Mouse (Mus musculus): ENCODE results near the gene Olfr593. TPM values are rescaled to one million over a fixed set of nuclear protein-coding genes. Genes with fewer than 3 reads are reported as not detected.
"Not testable (repeated sequence)": the region's sequence is repeated elsewhere in the genome, so short reads cannot be mapped to it uniquely, and the experiment has no call there.

Gene Olfr593
- not detected in 2 replicates for polyA plus RNA-seq (2015; fragmentation: Nextera tagmentation; extraction: Ambion mirVana)

DNA sequence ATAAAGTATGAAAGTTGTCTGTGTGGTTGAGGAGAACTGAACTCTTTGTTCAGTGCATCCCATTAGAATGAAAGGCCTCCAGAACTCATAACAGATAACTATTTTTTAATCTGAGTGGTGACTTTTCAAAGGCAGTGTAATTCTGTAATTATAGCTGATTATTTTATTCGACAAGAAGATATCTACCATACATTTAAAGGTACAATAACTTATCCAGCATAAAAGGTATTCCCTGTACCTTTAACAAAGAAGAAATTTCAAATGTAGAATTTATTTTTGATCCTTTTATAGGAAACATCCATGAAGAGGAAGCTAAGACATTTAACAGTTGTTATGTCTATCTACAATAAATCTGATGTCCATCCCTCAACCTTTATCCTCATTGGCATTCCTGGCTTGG lies at the start of gene Olfr593:
Gene Olfr593 (plus strand): TSS at position 301 of the 400 bp plus-strand sequence.
- no peak for ATAC-seq (ENCODE audit: insufficient number of reproducible peaks, insufficient read depth, low FRiP score, low TSS enrichment, low read depth)
- no peak within 1 kb of the TSS for H3K4me3 ChIP-seq

DNA sequence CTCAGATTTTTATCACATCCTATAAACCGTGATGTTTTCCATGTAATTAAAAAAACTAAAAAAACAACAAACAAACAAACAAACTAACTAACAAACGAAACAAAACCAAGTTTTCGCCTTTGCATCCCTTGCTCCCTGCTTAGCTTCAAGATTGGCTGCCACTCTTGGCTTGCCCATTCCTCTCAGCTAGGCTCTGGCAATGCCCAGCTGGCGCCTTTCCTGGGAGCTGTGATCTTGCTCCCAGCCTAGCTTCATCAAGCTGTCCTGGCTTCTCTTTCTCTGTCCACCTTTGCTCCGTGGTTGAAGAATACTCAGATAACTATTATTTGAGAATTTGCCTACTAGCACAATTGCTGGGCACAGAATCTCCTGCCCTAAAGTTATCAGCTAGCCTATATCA lies 42.0 kb upstream of the Olfr593 start:
- H3K4me1 ChIP-seq, result no peaks in the 10 kb centered on the region
- H3K9ac ChIP-seq, result no peak overlapping the region
- no peak overlapping the region for H3K27ac ChIP-seq
- no peaks in the 10 kb centered on the region for H3K36me3 ChIP-seq
- no peaks in the 10 kb centered on the region for H3K27me3 ChIP-seq
- ATAC-seq (ENCODE audit: insufficient number of reproducible peaks, insufficient read depth, low FRiP score, low TSS enrichment, low read depth), result no peak
- H3K4me2 ChIP-seq, result no peak overlapping the region
- WGBS, result 83% methylated on average over 5 of the region's 5 CpGs
- no peak overlapping the region for H3K4me3 ChIP-seq
- H3K9me3 ChIP-seq, result 0 out of 2 replicates have a peak, but pooled peaks cover 4% of the 10 kb centered on the region

More for the DNA sequence above, at the start of gene Olfr593:
- WGBS, result 65% methylated on average over 1 of the region's 1 CpGs
- H3K9ac ChIP-seq, result no peak within 1 kb of the TSS
- no peaks in the 10 kb centered on the region for H3K9me3 ChIP-seq
- no peaks in the 10 kb centered on the region for H3K27me3 ChIP-seq
- no peaks in the 10 kb centered on the region for H3K4me1 ChIP-seq
- H3K4me2 ChIP-seq, result no peak within 1 kb of the TSS
- H3K27ac ChIP-seq, result no peak within 1 kb of the TSS
- no peaks in the 10 kb centered on the region for H3K36me3 ChIP-seq

DNA sequence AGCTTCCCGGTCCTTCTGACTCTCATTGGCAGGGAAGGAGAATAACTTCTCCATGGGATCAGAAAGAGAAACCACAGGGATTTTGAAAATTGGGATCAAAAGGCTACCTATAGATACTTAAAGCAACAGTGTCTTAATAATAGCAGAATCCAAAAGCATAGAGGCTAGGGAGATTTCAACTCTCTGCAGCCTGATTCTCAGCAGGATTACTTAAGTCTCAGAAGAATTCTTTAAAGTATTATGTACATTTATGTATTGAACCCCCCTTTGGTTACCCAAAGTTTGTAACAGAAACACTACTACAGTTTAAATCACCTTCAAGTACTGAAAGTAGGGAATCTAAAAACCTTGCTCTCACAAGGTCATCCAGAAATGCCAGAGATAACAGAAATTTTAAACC lies 33.4 kb upstream of the Olfr593 start, which contains the start of gene Olfr591:
Gene Olfr591 (minus strand): TSS at position 101 of the 400 bp plus-strand sequence.
- Histone ChIP-seq H3K4me1 (no peaks in the 10 kb centered on the region), H3K4me3 (no peak within 1 kb of the TSS), H3K27ac (no peak within 1 kb of the TSS), H3K36me3 (no peaks in the 10 kb centered on the region), H3K27me3 (no peaks in the 10 kb centered on the region), H3K9ac (no peak within 1 kb of the TSS), H3K4me2 (no peak within 1 kb of the TSS), H3K9me3 (no peaks in the 10 kb centered on the region)
- ATAC-seq (ENCODE audit: insufficient number of reproducible peaks, insufficient read depth, low FRiP score, low TSS enrichment, low read depth), result no peak
- WGBS, result 69% methylated on average over 1 of the region's 1 CpGs

DNA sequence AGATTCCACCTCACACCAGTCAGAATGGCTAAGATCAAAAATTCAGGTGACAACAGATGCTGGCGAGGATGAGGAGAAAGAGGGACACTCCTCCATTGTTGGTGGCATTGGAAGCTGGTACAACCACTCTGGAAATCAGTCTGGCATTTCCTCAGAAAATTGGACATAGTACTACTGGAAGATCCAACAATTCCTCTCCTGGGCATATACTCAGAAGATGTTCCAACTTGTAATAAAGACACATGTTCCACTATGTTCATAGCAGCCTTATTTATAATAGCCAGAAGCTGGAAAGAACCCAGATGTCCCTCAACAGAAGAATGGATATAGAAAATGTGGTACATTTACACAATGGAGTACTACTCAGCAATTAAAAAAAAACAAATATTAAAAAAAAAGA lies 27.2 kb upstream of the Olfr593 start, which contains the start of gene Olfr592:
Gene Olfr592 (plus strand): TSS at position 301 of the 400 bp plus-strand sequence.
- H3K9ac ChIP-seq; ATAC-seq (ENCODE audit: insufficient number of reproducible peaks, insufficient read depth, low FRiP score, low TSS enrichment, low read depth): not testable (repeated sequence)
- 74% methylated on average over 1 of the region's 1 CpGs for WGBS

DNA sequence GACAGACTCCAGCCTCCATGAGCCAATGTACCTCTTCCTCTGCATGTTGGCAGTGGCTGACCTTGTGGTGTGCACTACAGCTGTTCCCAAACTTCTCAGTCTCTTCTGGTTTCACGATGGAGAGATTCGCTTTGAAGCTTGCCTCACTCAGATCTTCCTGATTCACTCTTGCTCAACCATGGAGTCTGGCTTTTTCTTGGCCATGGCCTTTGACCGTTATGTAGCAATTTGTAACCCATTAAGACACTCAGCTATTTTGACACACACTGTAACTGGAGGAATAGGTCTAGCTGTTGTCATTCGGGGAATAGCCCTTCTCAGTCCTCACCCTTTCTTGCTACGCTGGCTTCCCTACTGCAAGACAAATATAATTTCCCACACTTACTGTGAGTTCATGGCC lies 388 bp downstream of the Olfr593 start:
- H3K27ac ChIP-seq; H3K27me3 ChIP-seq; H3K4me3 ChIP-seq; H3K4me1 ChIP-seq; H3K9me3 ChIP-seq; ATAC-seq (ENCODE audit: insufficient number of reproducible peaks, insufficient read depth, low FRiP score, low TSS enrichment, low read depth); H3K36me3 ChIP-seq; H3K4me2 ChIP-seq; H3K9ac ChIP-seq: not testable (repeated sequence)
- 81% methylated on average over 5 of the region's 5 CpGs for WGBS

More for the DNA sequence above, 27.2 kb upstream of the Olfr593 start, which contains the start of gene Olfr592:
- not testable (repeated sequence) for H3K27ac ChIP-seq, H3K9me3 ChIP-seq, H3K4me1 ChIP-seq, H3K36me3 ChIP-seq, H3K4me2 ChIP-seq, H3K27me3 ChIP-seq, H3K4me3 ChIP-seq

DNA sequence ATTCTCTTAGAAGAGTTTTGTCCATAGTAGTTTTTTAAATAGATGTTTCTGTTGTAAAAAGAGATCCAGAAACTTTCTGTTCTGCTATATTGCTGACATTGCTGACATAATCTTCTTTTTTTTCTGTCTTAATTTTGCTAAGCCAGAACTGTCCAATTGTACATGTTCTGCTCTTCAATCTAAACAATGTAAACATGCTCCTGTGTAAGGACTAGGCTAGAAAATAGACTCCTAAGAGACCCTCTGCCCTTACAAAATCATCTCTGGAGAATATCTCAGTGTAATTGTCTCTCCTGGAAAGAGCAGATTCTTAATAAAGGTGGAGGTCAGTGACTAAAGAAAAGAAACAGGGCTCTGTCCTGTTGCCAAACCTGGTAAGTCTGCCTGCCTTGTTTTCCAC lies 5.0 kb downstream of the Olfr593 start, which contains the start of gene Olfr594:
Gene Olfr594 (plus strand): TSS at position 301 of the 400 bp plus-strand sequence.
- Histone ChIP-seq H3K36me3 (no peaks in the 10 kb centered on the region), H3K9me3 (no peaks in the 10 kb centered on the region), H3K4me1 (no peaks in the 10 kb centered on the region), H3K27ac (no peak within 1 kb of the TSS), H3K27me3 (no peaks in the 10 kb centered on the region), H3K4me2 (no peak within 1 kb of the TSS), H3K9ac (no peak within 1 kb of the TSS), H3K4me3 (no peak within 1 kb of the TSS)
- ATAC-seq (ENCODE audit: insufficient number of reproducible peaks, insufficient read depth, low FRiP score, low TSS enrichment, low read depth), result no peak

DNA sequence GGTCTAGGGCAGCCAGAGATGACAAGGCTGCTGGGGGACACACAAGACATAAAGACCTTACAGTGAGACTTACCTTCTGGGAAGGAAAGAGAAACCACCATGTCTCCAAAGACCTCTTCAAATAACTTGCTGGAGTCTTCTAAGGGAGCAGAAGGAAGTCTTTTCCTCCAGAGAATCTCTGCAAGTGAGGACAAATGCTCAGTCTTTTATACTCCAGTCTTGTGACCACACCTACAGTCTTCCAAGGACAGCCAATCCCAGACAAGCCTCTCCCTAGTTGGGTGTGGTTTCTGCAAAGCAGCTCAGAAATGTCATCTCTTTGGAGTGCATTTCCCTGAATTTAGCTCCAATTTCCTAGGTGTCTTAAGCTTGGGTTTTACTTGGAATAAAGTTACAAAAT lies 40.7 kb downstream of the Olfr593 start, which contains the start of gene Usp17ld:
Gene Usp17ld (minus strand): TSS at position 101 of the 400 bp plus-strand sequence.
- H3K27ac ChIP-seq; H3K9me3 ChIP-seq; ATAC-seq (ENCODE audit: insufficient number of reproducible peaks, insufficient read depth, low FRiP score, low TSS enrichment, low read depth); H3K4me3 ChIP-seq; H3K36me3 ChIP-seq; H3K4me2 ChIP-seq; H3K4me1 ChIP-seq; H3K27me3 ChIP-seq; H3K9ac ChIP-seq: not testable (repeated sequence)

Small RNA genes lying within 50 kb of the gene (microRNA-seq; reads per million reads assigned to microRNA genes)
- gene Gm25171, result not detected

Other genes with a start within 250 kb of the Olfr593 start
- not detected in 2 replicates for gene Olfr576, start 249.2 kb upstream of the Olfr593 start, polyA plus RNA-seq (2015; fragmentation: Nextera tagmentation; extraction: Ambion mirVana)
- not detected in 2 replicates for gene Olfr577, start 235.9 kb upstream of the Olfr593 start, polyA plus RNA-seq (2015; fragmentation: Nextera tagmentation; extraction: Ambion mirVana)
- not detected in 2 replicates for gene Olfr578, start 222.5 kb upstream of the Olfr593 start, polyA plus RNA-seq (2015; fragmentation: Nextera tagmentation; extraction: Ambion mirVana)
- gene Olfr582, start 173.8 kb upstream of the Olfr593 start, polyA plus RNA-seq (2015; fragmentation: Nextera tagmentation; extraction: Ambion mirVana), result not detected in 2 replicates
- not detected in 2 replicates for gene Olfr583, start 160.6 kb upstream of the Olfr593 start, polyA plus RNA-seq (2015; fragmentation: Nextera tagmentation; extraction: Ambion mirVana)
- not detected in 2 replicates for gene Olfr584, start 130.0 kb upstream of the Olfr593 start, polyA plus RNA-seq (2015; fragmentation: Nextera tagmentation; extraction: Ambion mirVana)
- gene Olfr585, start 114.1 kb upstream of the Olfr593 start, polyA plus RNA-seq (2015; fragmentation: Nextera tagmentation; extraction: Ambion mirVana), result not detected in 2 replicates
- gene Olfr586, start 86.2 kb upstream of the Olfr593 start, polyA plus RNA-seq (2015; fragmentation: Nextera tagmentation; extraction: Ambion mirVana), result not detected in 2 replicates
- gene Olfr588-ps1, start 71.0 kb upstream of the Olfr593 start, polyA plus RNA-seq (2015; fragmentation: Nextera tagmentation; extraction: Ambion mirVana), result not detected in 2 replicates
- gene Olfr589, start 55.5 kb upstream of the Olfr593 start, polyA plus RNA-seq (2015; fragmentation: Nextera tagmentation; extraction: Ambion mirVana), result not detected in 2 replicates
- gene Olfr591, start 33.5 kb upstream of the Olfr593 start, polyA plus RNA-seq (2015; fragmentation: Nextera tagmentation; extraction: Ambion mirVana), result not detected in 2 replicates
- not detected in 2 replicates for gene Olfr592, start 27.1 kb upstream of the Olfr593 start, polyA plus RNA-seq (2015; fragmentation: Nextera tagmentation; extraction: Ambion mirVana)
- 0.20 TPM in 1 of 2 replicates, not detected in the other for gene Olfr594, start 5.1 kb downstream of the Olfr593 start, polyA plus RNA-seq (2015; fragmentation: Nextera tagmentation; extraction: Ambion mirVana)
- gene Usp17ld, start 40.6 kb downstream of the Olfr593 start, polyA plus RNA-seq (2015; fragmentation: Nextera tagmentation; extraction: Ambion mirVana), result not detected in 2 replicates
- gene Olfr596, start 93.8 kb downstream of the Olfr593 start, polyA plus RNA-seq (2015; fragmentation: Nextera tagmentation; extraction: Ambion mirVana), result not detected in 2 replicates
- not detected in 2 replicates for gene Olfr597, start 104.5 kb downstream of the Olfr593 start, polyA plus RNA-seq (2015; fragmentation: Nextera tagmentation; extraction: Ambion mirVana)
- gene Olfr598, start 111.7 kb downstream of the Olfr593 start, polyA plus RNA-seq (2015; fragmentation: Nextera tagmentation; extraction: Ambion mirVana), result not detected in 2 replicates
- gene Olfr599, start 124.1 kb downstream of the Olfr593 start, polyA plus RNA-seq (2015; fragmentation: Nextera tagmentation; extraction: Ambion mirVana), result not detected in 2 replicates
- not detected in 2 replicates for gene Olfr600, start 137.8 kb downstream of the Olfr593 start, polyA plus RNA-seq (2015; fragmentation: Nextera tagmentation; extraction: Ambion mirVana)
- not detected in 2 replicates for gene Olfr601, start 150.8 kb downstream of the Olfr593 start, polyA plus RNA-seq (2015; fragmentation: Nextera tagmentation; extraction: Ambion mirVana)
- not detected in 2 replicates for gene Olfr603, start 174.3 kb downstream of the Olfr593 start, polyA plus RNA-seq (2015; fragmentation: Nextera tagmentation; extraction: Ambion mirVana)
- gene Usp17lc, start 203.2 kb downstream of the Olfr593 start, polyA plus RNA-seq (2015; fragmentation: Nextera tagmentation; extraction: Ambion mirVana), result not detected in 2 replicates
- not detected in 2 replicates for gene Olfr605, start 233.6 kb downstream of the Olfr593 start, polyA plus RNA-seq (2015; fragmentation: Nextera tagmentation; extraction: Ambion mirVana)
- gene Olfr606, start 237.2 kb downstream of the Olfr593 start, polyA plus RNA-seq (2015; fragmentation: Nextera tagmentation; extraction: Ambion mirVana), result not detected in 2 replicates

All from embryonic facial prominence, embryonic 13.5 days (tissue).